1 mouse cellular context compared by ENCODE assay signal in genomic region chr10:79943471-79943901, GRCm38 (mm10).
TF ChIP-seq lines count a peak whose summit lies in the region.

No protein-coding gene starts in this region.

TF ChIP-seq in CH12.LX, 34 proteins besides CTCF, POLR2A, EP300 and RAD21 (continued from another document):
- TF ChIP-seq POLR2AphosphoS2 (IDR thresholded peaks at IDR 0.05; ENCODE audit: low read depth, low read length) (0 out of 2 replicates have a peak, but pooled peaks have one; percentile 28), PAX5 (IDR thresholded peaks at IDR 0.05; ENCODE audit: low read length) (no peak), KAT2A (IDR thresholded peaks at IDR 0.05; ENCODE audit: insufficient replicate concordance, low read length) (no peak), TCF12 (IDR thresholded peaks at IDR 0.05; ENCODE audit: low read depth, low read length) (peak; percentile 100), USF1 (IDR thresholded peaks at IDR 0.05; ENCODE audit: low read depth, low read length) (no peak), JUN (IDR thresholded peaks at IDR 0.05; ENCODE audit: insufficient read depth, low read depth, low read length) (no peak), GABPA (IDR thresholded peaks at IDR 0.05; ENCODE audit: insufficient replicate concordance, low read depth, low read length) (no peak), MEF2A (IDR thresholded peaks at IDR 0.05; ENCODE audit: borderline replicate concordance, low read depth, low read length) (peak; percentile 93), JUND (conservative IDR thresholded peaks at IDR 0.05; ENCODE audit: low read depth, low read length) (no peak), HCFC1 (IDR thresholded peaks at IDR 0.05; ENCODE audit: low read depth, low read length) (no peak), BHLHE40 (IDR thresholded peaks at IDR 0.05; ENCODE audit: low read depth, low read length) (peak; percentile 93), CHD1 (IDR thresholded peaks at IDR 0.05; ENCODE audit: low read depth, low read length) (no peak), RCOR1 (conservative IDR thresholded peaks at IDR 0.05; ENCODE audit: low read depth, low read length) (no peak), ZNF384 (IDR thresholded peaks at IDR 0.05; ENCODE audit: low read depth, low read length) (peak; percentile 98), IRF4 (IDR thresholded peaks at IDR 0.05; ENCODE audit: low read depth, low read length) (peak; percentile 94), MAZ (IDR thresholded peaks at IDR 0.05; ENCODE audit: low read depth, low read length) (peak; percentile 74), MAFK (IDR thresholded peaks at IDR 0.05; ENCODE audit: insufficient replicate concordance, low read length) (no peak), NRF1 (IDR thresholded peaks at IDR 0.05; ENCODE audit: low read depth, low read length) (no peak), MYC (IDR thresholded peaks at IDR 0.05; ENCODE audit: low read depth, low read length) (no peak)
